Mouse (Mus musculus) liver, embryonic 13.5 days (tissue): ENCODE measurements at regions not wholly inside any gene's neighbourhood (a gene's known extent, or its start where the extent isn't known, plus 50 kb on each side); places are given as distances from the start of the nearest gene placed in this dataset.

ENCODE experiments used
- ATAC-seq: fragments of 200-750 bp; cut with Nextera tagmentation; 2 replicates; pipeline ENCODE4 v1.8.0; 2017; ENCODE audit warnings: low read depth, mild to moderate bottlenecking, moderate number of reproducible peaks, moderate library complexity
- DNase-seq: peaks from one replicate; pipeline ENCODE4 v3.0.0; 2022
- H3K27ac ChIP-seq: fragments of 300-500 bp; sonication (generic); 2 replicates; pipeline ENCODE4 v1.5.1; 2015; ENCODE audit warnings: moderate library complexity, mild to moderate bottlenecking, inconsistent platforms
- H3K27me3 ChIP-seq: fragments of 300-500 bp; sonication (generic); 2 replicates; pipeline ENCODE4 v1.6.1; 2015; ENCODE audit warnings: mild to moderate bottlenecking, inconsistent platforms
- H3K36me3 ChIP-seq: fragments of 300-500 bp; sonication (generic); 2 replicates; pipeline ENCODE4 v1.6.1; 2015; ENCODE audit warnings: mild to moderate bottlenecking, inconsistent platforms
- H3K4me1 ChIP-seq: fragments of 300-500 bp; sonication (generic); replicated peaks from 2 replicates; pipeline ENCODE4 v1.6.1; 2015; ENCODE audit warnings: inconsistent platforms
- H3K4me2 ChIP-seq: fragments of 300-500 bp; sonication (generic); 2 replicates; pipeline ENCODE4 v1.6.1; 2015; ENCODE audit warnings: inconsistent platforms, mild to moderate bottlenecking, moderate library complexity
- H3K4me3 ChIP-seq: fragments of 300-500 bp; sonication (generic); replicated peaks from 2 replicates; pipeline ENCODE4 v1.5.1; 2015; ENCODE audit warnings: mild to moderate bottlenecking, inconsistent platforms
- H3K9ac ChIP-seq: fragments of 300-500 bp; sonication (generic); 2 replicates; pipeline ENCODE4 v1.6.1; 2015; ENCODE audit warnings: mild to moderate bottlenecking, inconsistent platforms
- H3K9me3 ChIP-seq: fragments of 300-500 bp; sonication (generic); replicated peaks from 2 replicates; pipeline ENCODE4 v1.6.1; 2016; ENCODE audit warnings: inconsistent platforms
- WGBS: fragments of 180-500 bp; shearing (Covaris S2); methylation state at CpG from one replicate; pipeline ENCODE4 v1.1.7; 2015; ENCODE audit not compliant: insufficient replicate concordance; 5-methylcytosine and 5-hydroxymethylcytosine counted together

- Histone ChIP-seq H3K9me3 (no peaks in the 10 kb centered on the region), H3K27me3 (no peaks in the 10 kb centered on the region), H3K27ac (no peak overlapping the region), H3K9ac (no peak overlapping the region), H3K36me3 (no peaks in the 10 kb centered on the region), H3K4me1 (no peaks in the 10 kb centered on the region), H3K4me3 (no peak overlapping the region), H3K4me2 (no peak overlapping the region)
- DNase-seq (no peak), ATAC-seq (no peak)
- WGBS = 63% methylated on average over 3 of the region's 3 CpGs
These were observed 172.8 kb upstream of the Jag1 start for GRCm38 (mm10) chr2:137289231-137289630.

DNA sequence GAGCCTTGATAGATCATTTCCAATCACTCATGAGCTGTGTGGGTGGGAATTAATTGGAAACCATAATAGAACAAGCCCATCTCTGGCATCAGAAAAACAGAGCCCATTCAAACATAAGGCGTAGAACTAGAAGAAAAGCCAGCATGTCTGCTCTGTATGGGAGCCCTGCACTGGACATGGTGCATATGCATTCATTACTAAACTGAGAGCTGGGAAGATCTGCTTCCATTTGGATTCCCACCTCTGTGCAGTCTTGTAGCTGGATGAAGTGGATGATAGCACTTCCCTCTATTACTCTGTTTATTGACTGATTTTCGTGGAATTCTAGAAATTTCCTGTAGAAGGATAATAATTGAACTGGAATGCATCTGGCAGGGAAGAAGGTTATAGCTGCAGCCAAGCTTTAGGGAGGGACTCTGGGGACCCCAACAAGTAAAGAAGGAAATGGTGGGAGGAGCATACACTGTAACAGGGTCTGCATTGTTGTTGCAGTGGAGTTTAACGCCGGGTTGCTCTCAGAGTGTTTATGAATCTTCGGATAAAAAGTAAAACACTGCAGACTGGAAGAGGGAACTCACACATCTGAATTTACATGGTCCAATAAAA, 155.2 kb upstream of the Jag1 start:
- DNase-seq (no peak), ATAC-seq (no peak)
- Histone ChIP-seq H3K4me1 (no peaks in the 10 kb centered on the region), H3K36me3 (no peaks in the 10 kb centered on the region), H3K9me3 (no peaks in the 10 kb centered on the region), H3K27ac (no peak overlapping the region), H3K4me3 (no peak overlapping the region), H3K9ac (no peak overlapping the region), H3K4me2 (no peak overlapping the region), H3K27me3 (no peaks in the 10 kb centered on the region)
- WGBS = 53% methylated on average over 5 of the region's 5 CpGs

GRCm38 (mm10) chr2:137262911-137263310, 146.5 kb upstream of the Jag1 start:
- Histone ChIP-seq H3K4me2 (no peak overlapping the region), H3K27ac (no peak overlapping the region), H3K4me1 (no peaks in the 10 kb centered on the region), H3K4me3 (no peak overlapping the region), H3K36me3 (no peaks in the 10 kb centered on the region), H3K9me3 (no peaks in the 10 kb centered on the region), H3K27me3 (no peaks in the 10 kb centered on the region), H3K9ac (no peak overlapping the region)
- DNase-seq (no peak), ATAC-seq (no peak)
- 61% methylated on average over 2 of the region's 2 CpGs for WGBS

- H3K4me2 ChIP-seq = no peak overlapping the region
- ATAC-seq (no peak), DNase-seq (no peak)
- H3K9me3 ChIP-seq = no peaks in the 10 kb centered on the region
- H3K36me3 ChIP-seq = no peaks in the 10 kb centered on the region
- no peak overlapping the region for H3K4me3 ChIP-seq
- 74% methylated on average over 8 of the region's 8 CpGs for WGBS
- no peaks in the 10 kb centered on the region for H3K4me1 ChIP-seq
- no peaks in the 10 kb centered on the region for H3K27me3 ChIP-seq
- H3K9ac ChIP-seq = no peak overlapping the region
- no peak overlapping the region for H3K27ac ChIP-seq
These were observed 141.5 kb upstream of the Jag1 start for GRCm38 (mm10) chr2:137257847-137258515.

DNA sequence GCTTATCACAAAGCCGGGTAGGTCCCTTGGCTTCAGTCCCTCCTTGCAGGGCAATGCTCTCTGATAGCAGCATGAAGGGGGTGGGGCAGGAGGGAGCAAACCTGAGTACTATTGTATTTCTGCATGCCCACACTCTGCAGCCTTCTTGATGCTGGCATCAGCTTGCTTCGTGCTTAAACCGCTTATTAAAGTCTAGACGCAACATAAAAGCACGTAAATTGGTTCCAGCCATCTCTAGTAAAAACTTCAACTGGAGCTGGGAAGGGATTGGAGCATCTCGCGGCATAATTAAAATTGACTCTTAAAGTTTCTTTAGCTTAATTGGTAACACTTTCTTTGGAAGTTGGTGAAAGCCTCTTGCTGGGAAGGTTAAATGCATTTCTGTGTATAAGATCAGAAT, 131.5 kb upstream of the Jag1 start:
- ATAC-seq = no peak
- Histone ChIP-seq H3K4me3 (no peak overlapping the region), H3K9me3 (no peaks in the 10 kb centered on the region), H3K27me3 (no peaks in the 10 kb centered on the region), H3K36me3 (no peaks in the 10 kb centered on the region), H3K27ac (no peak overlapping the region), H3K4me2 (no peak overlapping the region), H3K4me1 (no peaks in the 10 kb centered on the region), H3K9ac (no peak overlapping the region)
- no peak for DNase-seq
- WGBS = 65% methylated on average over 7 of the region's 7 CpGs

DNA sequence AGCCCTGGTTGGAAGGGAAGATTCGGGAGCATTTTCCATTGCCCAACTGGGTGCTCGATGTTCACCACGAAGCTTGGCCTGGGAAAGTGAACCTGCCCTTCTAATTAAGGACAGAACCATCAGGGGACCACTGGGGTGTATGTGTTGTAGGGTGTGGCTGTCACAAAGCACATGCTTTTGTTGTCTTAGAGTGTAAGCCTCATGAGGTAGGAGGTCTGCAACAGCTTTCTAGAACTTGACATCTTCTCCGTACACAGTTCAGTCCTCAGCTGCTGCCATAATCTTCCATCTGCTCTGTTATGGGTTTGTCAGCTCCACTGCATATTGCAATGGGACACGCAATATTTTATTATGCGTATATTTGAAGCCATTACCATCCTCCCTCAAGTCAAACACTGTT, 127.9 kb upstream of the Jag1 start:
- no peaks in the 10 kb centered on the region for H3K36me3 ChIP-seq
- no peaks in the 10 kb centered on the region for H3K9me3 ChIP-seq
- DNase-seq (no peak), ATAC-seq (no peak)
- H3K4me1 ChIP-seq = no peaks in the 10 kb centered on the region
- H3K4me2 ChIP-seq = no peak overlapping the region
- H3K4me3 ChIP-seq = no peak overlapping the region
- H3K27ac ChIP-seq = no peak overlapping the region
- no peak overlapping the region for H3K9ac ChIP-seq
- H3K27me3 ChIP-seq = no peaks in the 10 kb centered on the region
- 62% methylated on average over 6 of the region's 6 CpGs for WGBS

GRCm38 (mm10) chr2:137243914-137244313, 127.5 kb upstream of the Jag1 start:
- Histone ChIP-seq H3K9ac (no peak overlapping the region), H3K4me2 (no peak overlapping the region), H3K27ac (no peak overlapping the region), H3K4me1 (no peaks in the 10 kb centered on the region), H3K36me3 (no peaks in the 10 kb centered on the region), H3K4me3 (no peak overlapping the region), H3K9me3 (no peaks in the 10 kb centered on the region), H3K27me3 (no peaks in the 10 kb centered on the region)
- no peak for ATAC-seq
- 24% methylated on average over 5 of the region's 5 CpGs for WGBS
- DNase-seq = no peak

GRCm38 (mm10) chr2:137236961-137237360, 120.5 kb upstream of the Jag1 start:
- no peaks in the 10 kb centered on the region for H3K9me3 ChIP-seq
- DNase-seq = no peak
- no peak overlapping the region for H3K9ac ChIP-seq
- no peaks in the 10 kb centered on the region for H3K27me3 ChIP-seq
- H3K4me3 ChIP-seq = no peak overlapping the region
- no peaks in the 10 kb centered on the region for H3K4me1 ChIP-seq
- H3K36me3 ChIP-seq = no peaks in the 10 kb centered on the region
- no peak overlapping the region for H3K27ac ChIP-seq
- no peak overlapping the region for H3K4me2 ChIP-seq
- ATAC-seq = no peak
- WGBS = 63% methylated on average over 3 of the region's 3 CpGs

- Histone ChIP-seq H3K27ac (no peak overlapping the region), H3K4me2 (no peak overlapping the region), H3K9ac (no peak overlapping the region), H3K4me1 (no peaks in the 10 kb centered on the region), H3K9me3 (no peaks in the 10 kb centered on the region), H3K27me3 (no peaks in the 10 kb centered on the region), H3K36me3 (no peaks in the 10 kb centered on the region), H3K4me3 (no peak overlapping the region)
- 57% methylated on average over 3 of the region's 3 CpGs for WGBS
- no peak for DNase-seq
- no peak for ATAC-seq
These were observed 117.5 kb upstream of the Jag1 start for GRCm38 (mm10) chr2:137233936-137234335.

DNA sequence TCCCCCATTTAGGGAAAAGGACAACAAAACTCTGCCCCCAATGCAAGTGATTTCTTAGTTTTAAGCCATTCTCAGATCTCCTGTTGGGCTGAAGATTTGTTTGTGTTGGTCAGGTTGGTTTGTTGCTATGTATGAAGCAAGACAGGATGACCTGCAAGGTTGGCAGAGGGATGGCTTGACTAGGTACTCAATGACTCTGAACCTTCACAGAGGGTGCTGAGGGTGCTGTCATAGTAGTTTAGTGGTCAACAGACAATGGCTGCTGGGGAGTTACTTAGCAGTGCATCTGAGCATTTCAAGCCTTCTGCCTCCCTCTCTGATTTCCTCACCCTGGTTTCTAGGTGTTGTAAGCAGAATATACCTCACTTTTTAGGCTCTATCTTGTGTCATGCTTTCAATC, 114.7 kb upstream of the Jag1 start:
- H3K27ac ChIP-seq = no peak overlapping the region
- no peak overlapping the region for H3K4me2 ChIP-seq
- no peak overlapping the region for H3K9ac ChIP-seq
- no peaks in the 10 kb centered on the region for H3K4me1 ChIP-seq
- no peak overlapping the region for H3K4me3 ChIP-seq
- ATAC-seq (no peak), DNase-seq (no peak)
- no peaks in the 10 kb centered on the region for H3K36me3 ChIP-seq
- no peaks in the 10 kb centered on the region for H3K9me3 ChIP-seq
- H3K27me3 ChIP-seq = no peaks in the 10 kb centered on the region

GRCm38 (mm10) chr2:137229422-137230069, 113.1 kb upstream of the Jag1 start:
- ATAC-seq (no peak), DNase-seq (no peak)
- Histone ChIP-seq H3K4me2 (no peak overlapping the region), H3K27me3 (no peaks in the 10 kb centered on the region), H3K9ac (no peak overlapping the region), H3K36me3 (no peaks in the 10 kb centered on the region), H3K4me1 (no peaks in the 10 kb centered on the region), H3K9me3 (no peaks in the 10 kb centered on the region), H3K4me3 (no peak overlapping the region), H3K27ac (no peak overlapping the region)
- WGBS = 63% methylated on average over 1 of the region's 1 CpGs

DNA sequence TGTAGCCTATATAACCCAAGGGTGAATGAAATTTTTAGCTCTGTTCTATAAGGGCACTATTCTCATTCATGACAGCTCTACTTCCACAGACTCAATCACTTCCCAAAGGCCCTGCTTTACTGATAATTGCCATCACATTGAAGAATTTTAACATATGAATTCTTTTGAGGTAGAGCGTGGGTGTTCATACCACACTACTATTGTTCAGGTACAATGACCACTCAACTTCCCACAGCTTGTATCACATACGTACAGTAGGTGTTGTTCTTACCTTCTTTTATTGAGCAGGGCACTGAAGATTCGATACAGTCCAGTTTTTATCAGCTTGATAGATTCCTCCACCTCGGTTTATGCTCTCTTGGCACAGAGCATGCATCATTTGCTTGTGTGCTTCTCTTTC, 111.1 kb upstream of the Jag1 start:
- Histone ChIP-seq H3K27ac (no peak overlapping the region), H3K4me3 (no peak overlapping the region), H3K9ac (no peak overlapping the region), H3K36me3 (no peaks in the 10 kb centered on the region), H3K9me3 (no peaks in the 10 kb centered on the region), H3K27me3 (no peaks in the 10 kb centered on the region), H3K4me1 (no peaks in the 10 kb centered on the region), H3K4me2 (no peak overlapping the region)
- no peak for DNase-seq
- 59% methylated on average over 4 of the region's 4 CpGs for WGBS
- ATAC-seq = no peak
